8 mouse cellular contexts compared by ENCODE assay signal in the genomic region with DNA sequence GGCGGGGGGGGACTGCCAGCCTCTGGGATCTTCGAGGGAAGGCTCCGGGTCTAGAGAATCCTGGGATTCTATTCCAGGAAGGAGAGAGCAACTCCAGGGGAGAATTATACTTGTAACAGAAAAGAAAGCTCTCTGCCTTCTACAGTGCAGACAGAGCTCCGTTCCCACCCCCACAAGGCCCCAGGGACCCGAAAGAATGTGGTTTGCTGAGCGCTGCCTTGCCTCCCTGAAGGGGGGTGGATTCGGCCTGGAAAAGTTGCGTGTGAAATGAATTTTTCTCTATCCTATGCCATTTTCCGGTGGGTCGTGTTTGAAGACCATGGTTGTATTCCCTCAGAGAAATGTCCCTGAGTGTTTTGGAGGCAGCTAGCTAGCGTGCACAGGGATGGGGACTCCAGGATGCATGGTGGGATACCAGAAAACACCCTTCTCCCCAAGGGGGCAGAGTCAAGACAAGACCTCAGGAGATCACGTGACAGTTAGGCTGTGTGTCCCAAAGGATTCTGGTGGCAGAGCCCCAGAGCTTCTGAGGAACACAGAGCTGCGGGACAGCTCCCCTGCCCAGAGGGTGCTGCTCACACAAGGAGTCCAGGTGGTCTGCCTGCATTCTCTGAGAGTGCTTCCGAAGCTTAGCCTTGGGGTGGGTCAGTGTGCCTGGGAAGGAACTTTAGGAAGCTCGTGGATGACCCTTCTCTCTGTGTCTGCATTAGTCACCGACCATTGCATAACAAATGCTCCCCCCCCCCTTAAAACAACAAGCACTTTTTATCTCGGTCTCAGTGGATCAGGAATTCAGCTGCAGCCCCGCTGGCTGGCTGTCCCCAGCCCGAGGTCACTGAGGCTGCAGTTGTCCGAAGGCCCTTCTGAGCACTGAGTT. TPM values are rescaled to one million over a fixed set of nuclear protein-coding genes. Genes with fewer than 3 reads are reported as not detected.
DNase-seq lines count a peak whose midpoint lies in the region; ATAC-seq lines count a peak whose summit lies in the region.

No protein-coding gene starts in this region.

- peak overlapping the region; percentile 47 for H3K9ac ChIP-seq in embryonic facial prominence, embryonic 11.5 days (replicated peaks; ENCODE audit: low read length)
- H3K9ac ChIP-seq in heart, embryonic 11.5 days (ENCODE audit: low read depth, low read length): peak overlapping the region; percentile 63
- no peak overlapping the region for H3K9ac ChIP-seq in kidney, embryonic 15.5 days

- H3K27me3 ChIP-seq in embryonic facial prominence, embryonic 11.5 days (ENCODE audit: control insufficient read depth, insufficient read depth, low read length): no peaks in the 10 kb centered on the region
- H3K27me3 ChIP-seq in heart, embryonic 11.5 days (ENCODE audit: control insufficient read depth, insufficient read depth, low read length): no peaks in the 10 kb centered on the region
- no peaks in the 10 kb centered on the region for H3K27me3 ChIP-seq in kidney, embryonic 15.5 days

- 9% methylated on average over 19 of the region's 20 CpGs for WGBS in embryonic facial prominence, embryonic 11.5 days
- 5% methylated on average over 19 of the region's 20 CpGs for WGBS in heart, embryonic 11.5 days (ENCODE audit: insufficient replicate concordance)
- 10% methylated on average over 20 of the region's 20 CpGs for WGBS in kidney, embryonic 15.5 days

- no peak for ATAC-seq in embryonic facial prominence, embryonic 11.5 days (replicated peaks; ENCODE audit: insufficient number of reproducible peaks, low FRiP score, low TSS enrichment, low read depth)
- ATAC-seq in heart, embryonic 11.5 days (replicated peaks; ENCODE audit: insufficient number of reproducible peaks, low FRiP score, low TSS enrichment): no peak
- ATAC-seq in kidney, embryonic 15.5 days (replicated peaks; ENCODE audit: low FRiP score): no peak
- ATAC-seq in monocyte, adult 5-6 weeks (replicated peaks; ENCODE audit: insufficient number of reproducible peaks, low FRiP score, low TSS enrichment, poor library complexity, severe bottlenecking): no peak

- H3K36me3 ChIP-seq in embryonic facial prominence, embryonic 11.5 days (replicated peaks; ENCODE audit: control insufficient read depth, insufficient read depth, low read depth, low read length): no peaks in the 10 kb centered on the region
- no peaks in the 10 kb centered on the region for H3K36me3 ChIP-seq in heart, embryonic 11.5 days (ENCODE audit: control insufficient read depth, insufficient read depth, low read length)
- no peaks in the 10 kb centered on the region for H3K36me3 ChIP-seq in kidney, embryonic 15.5 days

- peak overlapping the region; percentile 91 for H3K27ac ChIP-seq in embryonic facial prominence, embryonic 11.5 days (replicated peaks; ENCODE audit: low read depth, low read length)
- peak overlapping the region; percentile 88 for H3K27ac ChIP-seq in heart, embryonic 11.5 days (ENCODE audit: low read depth, low read length)
- H3K27ac ChIP-seq in kidney, embryonic 15.5 days: peak overlapping the region; percentile 94

- no peak overlapping the region for H3K4me3 ChIP-seq in embryonic facial prominence, embryonic 11.5 days (ENCODE audit: low read depth, low read length)
- peak overlapping the region; percentile 25 for H3K4me3 ChIP-seq in heart, embryonic 11.5 days (ENCODE audit: low read depth, low read length)
- H3K4me3 ChIP-seq in kidney, embryonic 15.5 days (replicated peaks): peak overlapping the region; percentile 10; the same call in 1 of the 2 replicates

- peaks cover 14% of the 10 kb centered on the region for H3K4me1 ChIP-seq in embryonic facial prominence, embryonic 11.5 days (ENCODE audit: control insufficient read depth, insufficient read depth, low read length)
- peaks cover 48% of the 10 kb centered on the region for H3K4me1 ChIP-seq in heart, embryonic 11.5 days (ENCODE audit: control insufficient read depth, insufficient read depth, low read length)
- H3K4me1 ChIP-seq in kidney, embryonic 15.5 days: peaks cover 66% of the 10 kb centered on the region

- H3K4me2 ChIP-seq in embryonic facial prominence, embryonic 11.5 days (ENCODE audit: low read depth, low read length): peak overlapping the region; percentile 17; the same call in 1 of the 2 replicates
- peak overlapping the region; percentile 60 for H3K4me2 ChIP-seq in heart, embryonic 11.5 days
- H3K4me2 ChIP-seq in kidney, embryonic 15.5 days: peak overlapping the region; percentile 52

- peak; percentile 69 to 90 for DNase-seq in adrenal gland, adult (ENCODE audit: inconsistent age in 2 of 2, low spot score in 1 of 2)
- DNase-seq in adrenal gland, adult 18-20 months (ENCODE audit: low spot score in 2 of 2): no peak
- DNase-seq in embryonic facial prominence, embryonic 11.5 days (ENCODE audit: low spot score): peak; percentile 72
- peak; percentile 75 for DNase-seq in lung, postnatal 10 days
- DNase-seq in testis, postnatal 14 days (ENCODE audit: low spot score): peak; percentile 71

- H3K9me3 ChIP-seq in embryonic facial prominence, embryonic 11.5 days (replicated peaks; ENCODE audit: control insufficient read depth, low read length): no peaks in the 10 kb centered on the region
- no peaks in the 10 kb centered on the region for H3K9me3 ChIP-seq in heart, embryonic 11.5 days (replicated peaks; ENCODE audit: control insufficient read depth, low read length)
- no peaks in the 10 kb centered on the region for H3K9me3 ChIP-seq in kidney, embryonic 15.5 days (replicated peaks)

RNA-seq across cellular contexts. Expression of gene Cstad, which starts 6.4 kb away (rescaled TPM):
- total RNA-seq in adrenal gland, adult 18-20 months (2021): under 1 TPM in 1 of 2 experiments, not detected in 1; 0.51 TPM
- 1.9 TPM in 1 of 2 replicates, not detected in the other for polyA plus RNA-seq in embryonic facial prominence, embryonic 11.5 days (2014; fragmentation: Nextera tagmentation; extraction: Ambion mirVana)
- 1.7 and 2.4 TPM in 2 replicates for polyA plus RNA-seq in heart, embryonic 11.5 days (2014; fragmentation: Nextera tagmentation; extraction: Ambion mirVana)
- 1.2 and 1.8 TPM in 2 replicates for polyA plus RNA-seq in kidney, embryonic 15.5 days (2015; fragmentation: Nextera tagmentation; extraction: Ambion mirVana)
- 4.5 to 7.0 TPM in 2 of 3 replicates, not detected in the other for total RNA-seq in monocyte, adult 5-6 weeks (2017)

Comparison
In these comparisons a context has a peak if more than half of its experiments do, and no peak if none do; other contexts are left out.
1. DNase-seq: peak in adrenal gland, adult (2 of 2), embryonic facial prominence, embryonic 11.5 days (single experiment), lung, postnatal 10 days (single experiment) and testis, postnatal 14 days (single experiment); none in adrenal gland, adult 18-20 months (0 of 2).
2. Peak in every context shown above with its lines, with median percentiles within 50 percentile points of each other: H3K27ac ChIP-seq and H3K4me2 ChIP-seq.